Mouse (Mus musculus) myocyte (in vitro differentiated cells): ENCODE measurements around the gene Gcnt3.

Source experiments
- CEBPB ChIP-seq: IDR thresholded peaks from 2 replicates; pipeline ENCODE4 v1.6.1; 2011; ENCODE audit warnings: mild to moderate bottlenecking, moderate library complexity; ENCODE audit not compliant: poor library complexity, insufficient read depth, severe bottlenecking
- E2F4 ChIP-seq: IDR thresholded peaks from one replicate; pipeline ENCODE4 v1.6.1; 2011; ENCODE audit warnings: mild to moderate bottlenecking, control low read depth, moderate library complexity; ENCODE audit not compliant: insufficient read depth
- MAX ChIP-seq: IDR thresholded peaks from one replicate; pipeline ENCODE4 v1.6.1; 2011; ENCODE audit warnings: low read depth, mild to moderate bottlenecking, control low read depth
- MYOD1 ChIP-seq, 3 experiments: IDR thresholded peaks; one replicate each; pipeline ENCODE4 v1.6.1; 2011; ENCODE audit warnings: control low read depth in 2 of 3, low read depth in 2 of 3, mild to moderate bottlenecking in 2 of 3, moderate library complexity in 1 of 3; ENCODE audit not compliant: insufficient read length in 2 of 3, control insufficient read depth in 1 of 3
- MYOG ChIP-seq, 3 experiments: IDR thresholded peaks; one replicate each; pipeline ENCODE4 v1.6.1; 2011; ENCODE audit warnings: control low read depth in 2 of 3, low read depth in 2 of 3, mild to moderate bottlenecking in 2 of 3; ENCODE audit not compliant: insufficient read length in 2 of 3, control insufficient read depth in 1 of 3, insufficient read depth in 1 of 3
- POLR2A ChIP-seq: IDR thresholded peaks from one replicate; pipeline ENCODE4 v1.6.1; 2011; ENCODE audit warnings: low read depth, mild to moderate bottlenecking, control low read depth, moderate library complexity; ENCODE audit not compliant: insufficient read length
- POLR2AphosphoS2 ChIP-seq: IDR thresholded peaks from one replicate; pipeline ENCODE4 v1.6.1; 2011; ENCODE audit warnings: low read depth, control low read depth; ENCODE audit not compliant: insufficient read length
- REST ChIP-seq: IDR thresholded peaks from one replicate; pipeline ENCODE4 v1.6.1; 2011; ENCODE audit warnings: mild to moderate bottlenecking, control low read depth, moderate library complexity; ENCODE audit not compliant: insufficient read depth, insufficient read length
- SRF ChIP-seq: IDR thresholded peaks from one replicate; pipeline ENCODE4 v1.6.1; 2011; ENCODE audit warnings: low read depth; ENCODE audit not compliant: control insufficient read depth, insufficient read length
- TCF12 ChIP-seq: IDR thresholded peaks from one replicate; pipeline ENCODE4 v1.6.1; 2011; ENCODE audit warnings: mild to moderate bottlenecking, control low read depth; ENCODE audit not compliant: poor library complexity, insufficient read depth, severe bottlenecking
- USF1 ChIP-seq: IDR thresholded peaks from one replicate; pipeline ENCODE4 v1.6.1; 2011; ENCODE audit warnings: low read depth, mild to moderate bottlenecking, control low read depth, moderate library complexity

DNA sequence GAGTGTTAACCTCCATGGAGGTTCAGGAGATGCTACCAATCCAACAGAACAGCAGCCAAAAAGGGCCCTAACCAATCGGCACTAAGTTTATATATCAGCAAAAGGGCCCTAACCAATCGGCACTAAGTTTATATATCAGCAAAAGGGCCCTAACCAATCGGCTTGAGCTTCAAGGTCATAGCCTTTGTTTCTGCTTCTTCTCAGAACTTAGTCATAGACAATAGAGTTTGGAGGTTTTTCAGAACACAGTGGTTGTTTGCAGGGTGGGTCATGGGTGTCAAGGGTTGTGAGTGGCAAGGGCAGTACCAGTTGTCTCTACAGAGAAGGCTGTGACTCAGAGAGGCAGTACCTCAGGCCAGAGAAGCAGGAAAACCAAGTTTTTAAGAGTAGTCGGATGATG is 4.2 kb upstream of the Gcnt3 start:
- TF ChIP-seq MYOG (IDR thresholded peaks at IDR 0.05; ENCODE audit: control insufficient read depth in 1 of 3, insufficient read depth in 1 of 3, insufficient read length in 2 of 3, low read depth in 2 of 3) = no peak
- TF ChIP-seq POLR2AphosphoS2 = no peak
- no peak for TF ChIP-seq POLR2A
- no peak for TF ChIP-seq E2F4
- TF ChIP-seq CEBPB = no peak
- no peak for TF ChIP-seq USF1
- TF ChIP-seq TCF12 = no peak
- TF ChIP-seq MAX = no peak
- TF ChIP-seq REST = no peak
- TF ChIP-seq SRF = no peak
- no peak for TF ChIP-seq MYOD1 (IDR thresholded peaks at IDR 0.05; ENCODE audit: control insufficient read depth in 1 of 3, insufficient read length in 2 of 3, low read depth in 2 of 3)
